Mouse (Mus musculus): Measurements from ENCODE around the gene Anpep. TPM values are rescaled to one million over a fixed set of nuclear protein-coding genes. Genes with fewer than 3 reads are reported as not detected.
"Not testable (repeated sequence)": the region's sequence is repeated elsewhere in the genome, so short reads cannot be mapped to it uniquely, and the experiment has no call there.

The Anpep gene
- polyA plus RNA-seq, 1 experiment from 2014 or later: 3.8 TPM

DNA sequence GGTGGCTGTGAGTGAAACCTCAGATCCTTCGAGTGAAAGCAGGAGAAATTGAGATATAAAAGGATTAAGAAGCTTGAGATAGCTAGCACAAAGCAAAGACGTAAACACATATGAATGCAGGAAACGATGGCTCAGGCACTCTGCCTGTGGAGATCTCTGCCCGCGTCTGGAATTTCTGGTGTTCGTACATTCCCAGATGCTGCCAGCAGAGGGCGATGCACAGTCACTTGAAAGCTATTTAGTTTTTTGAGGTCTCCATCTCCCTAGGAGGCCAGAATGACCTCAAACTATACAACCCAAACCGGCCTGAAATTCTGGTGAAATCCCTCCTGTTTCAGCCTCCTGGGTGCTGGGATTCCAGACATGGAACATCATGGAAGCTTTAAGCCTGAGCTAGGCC, 61.8 kb downstream of the Anpep start:
- no peak for ATAC-seq (replicated peaks)
- H3K4me2 ChIP-seq: no peak overlapping the region
- H3K36me3 ChIP-seq (replicated peaks): no peaks in the 10 kb centered on the region
- WGBS: 3% methylated on average over 8 of the region's 8 CpGs
- peaks cover 9% of the 10 kb centered on the region; the same call in 1 of the 2 replicates for H3K27me3 ChIP-seq (replicated peaks)
- H3K4me1 ChIP-seq: no peaks in the 10 kb centered on the region
- H3K9ac ChIP-seq: no peak overlapping the region
- H3K9me3 ChIP-seq: no peaks in the 10 kb centered on the region
- H3K4me3 ChIP-seq: no peak overlapping the region
- H3K27ac ChIP-seq: no peak overlapping the region

DNA sequence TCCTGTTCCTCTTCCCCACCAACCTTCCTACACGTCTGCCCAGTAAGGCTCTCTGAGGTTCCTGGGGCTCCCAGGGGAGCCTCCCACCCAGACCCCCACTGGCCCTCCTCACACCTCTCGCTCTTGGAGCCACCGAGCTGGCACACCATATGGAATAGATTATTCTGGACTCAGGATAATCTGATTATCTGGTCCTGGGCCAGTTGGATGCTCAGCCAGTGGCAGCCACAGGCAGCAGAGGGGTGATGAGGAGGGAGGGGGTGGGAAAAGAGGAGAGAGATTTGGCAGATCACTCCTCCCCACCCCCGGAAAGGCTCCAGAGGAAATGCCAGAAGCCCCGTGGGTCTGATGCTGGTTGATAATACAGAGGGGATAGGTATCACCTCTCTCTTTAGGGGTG, 62.3 kb downstream of the Anpep start:
- WGBS: 24% methylated on average over 5 of the region's 5 CpGs
- no peak overlapping the region for H3K4me2 ChIP-seq
- no peaks in the 10 kb centered on the region for H3K4me1 ChIP-seq
- no peak overlapping the region for H3K4me3 ChIP-seq
- no peaks in the 10 kb centered on the region for H3K36me3 ChIP-seq (replicated peaks)
- no peak for ATAC-seq (replicated peaks)
- no peak overlapping the region; the same call in 1 of the 2 replicates for H3K9ac ChIP-seq
- H3K27ac ChIP-seq: no peak overlapping the region
- peaks cover 12% of the 10 kb centered on the region; the same call in 1 of the 2 replicates for H3K27me3 ChIP-seq (replicated peaks)
- no peaks in the 10 kb centered on the region for H3K9me3 ChIP-seq

- H3K27me3 ChIP-seq (replicated peaks): peaks cover 42% of the 10 kb centered on the region
These were observed 67.2 kb downstream of the Anpep start, which contains the start of gene Mesp1 for GRCm38 (mm10) chr7:79793688-79794087. Mesp1 (minus strand) TSS chr7:79793788.

GRCm38 (mm10) chr7:79792635-79793421, 68.0 kb downstream of the Anpep start:
- Histone ChIP-seq H3K27me3 (replicated peaks) (peaks cover 39% of the 10 kb centered on the region), H3K36me3 (replicated peaks) (no peaks in the 10 kb centered on the region), H3K4me1 (peaks cover 14% of the 10 kb centered on the region), H3K9me3 (no peaks in the 10 kb centered on the region), H3K4me2 (peak overlapping the region; percentile 87), H3K4me3 (peak overlapping the region; percentile 51), H3K27ac (no peak overlapping the region), H3K9ac (peak overlapping the region; percentile 43)
- WGBS: 1% methylated on average over 80 of the region's 80 CpGs
- ATAC-seq (replicated peaks): peak; percentile 59

More at GRCm38 (mm10) chr7:79793688-79794087, 67.2 kb downstream of the Anpep start, which contains the start of gene Mesp1:
- WGBS: 80% methylated on average over 6 of the region's 6 CpGs
- H3K27ac ChIP-seq: no peak within 1 kb of the TSS
- H3K9me3 ChIP-seq: no peaks in the 10 kb centered on the region
- peaks cover 14% of the 10 kb centered on the region for H3K4me1 ChIP-seq
- H3K4me3 ChIP-seq: peak within 1 kb of the TSS; percentile 51
- ATAC-seq (replicated peaks): no peak
- no peaks in the 10 kb centered on the region for H3K36me3 ChIP-seq (replicated peaks)
- peak within 1 kb of the TSS; percentile 43 for H3K9ac ChIP-seq
- peak within 1 kb of the TSS; percentile 87 for H3K4me2 ChIP-seq

GRCm38 (mm10) chr7:79789812-79790211, 71.0 kb downstream of the Anpep start:
- not testable (repeated sequence) for H3K36me3 ChIP-seq (replicated peaks); ATAC-seq (replicated peaks); H3K4me2 ChIP-seq; H3K4me3 ChIP-seq; H3K9ac ChIP-seq; H3K9me3 ChIP-seq; H3K27ac ChIP-seq
- 26% methylated on average over 2 of the region's 2 CpGs for WGBS
- peaks cover 36% of the 10 kb centered on the region for H3K27me3 ChIP-seq (replicated peaks)
- H3K4me1 ChIP-seq: peaks cover 14% of the 10 kb centered on the region

DNA sequence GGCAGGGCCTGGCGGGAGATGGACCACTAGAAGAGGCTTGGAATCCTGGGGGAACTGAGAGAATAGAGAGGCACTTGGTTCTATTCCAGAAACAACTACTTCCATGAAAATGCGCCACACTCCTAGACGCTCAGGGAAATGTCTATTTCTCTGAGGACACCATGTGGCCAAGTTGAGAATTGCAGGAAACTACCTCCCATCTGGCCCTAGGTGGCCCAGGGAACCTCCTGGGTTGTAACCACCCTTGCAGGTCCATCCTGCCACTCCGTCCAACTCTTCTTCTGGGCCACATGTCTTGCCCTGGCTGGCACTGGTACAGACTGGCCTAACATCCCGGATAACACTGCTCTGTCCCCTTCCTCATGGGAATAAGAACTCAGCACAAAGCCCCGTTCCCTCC, 74.6 kb downstream of the Anpep start:
- no peak overlapping the region for H3K9ac ChIP-seq
- H3K27me3 ChIP-seq (replicated peaks): peaks cover 9% of the 10 kb centered on the region
- no peaks in the 10 kb centered on the region for H3K4me1 ChIP-seq
- H3K4me3 ChIP-seq: no peak overlapping the region
- WGBS: 24% methylated on average over 6 of the region's 6 CpGs
- no peak overlapping the region for H3K4me2 ChIP-seq
- H3K27ac ChIP-seq: no peak overlapping the region
- 0 out of 2 replicates have a peak, but pooled peaks have one; percentile 27 for ATAC-seq (replicated peaks)
- no peaks in the 10 kb centered on the region for H3K9me3 ChIP-seq
- no peaks in the 10 kb centered on the region for H3K36me3 ChIP-seq (replicated peaks)

- peaks cover 4% of the 10 kb centered on the region; the same call in 1 of the 2 replicates for H3K4me1 ChIP-seq
- H3K4me2 ChIP-seq: no peak overlapping the region
- no peaks in the 10 kb centered on the region for H3K36me3 ChIP-seq (replicated peaks)
- H3K27ac ChIP-seq: no peak overlapping the region
- no peak overlapping the region for H3K9ac ChIP-seq
- ATAC-seq (replicated peaks): no peak
- WGBS: 65% methylated on average over 2 of the region's 2 CpGs
- no peak overlapping the region for H3K4me3 ChIP-seq
- H3K9me3 ChIP-seq: no peaks in the 10 kb centered on the region
- no peaks in the 10 kb centered on the region for H3K27me3 ChIP-seq (replicated peaks)
These were observed 78.4 kb downstream of the Anpep start for GRCm38 (mm10) chr7:79782516-79782855.

DNA sequence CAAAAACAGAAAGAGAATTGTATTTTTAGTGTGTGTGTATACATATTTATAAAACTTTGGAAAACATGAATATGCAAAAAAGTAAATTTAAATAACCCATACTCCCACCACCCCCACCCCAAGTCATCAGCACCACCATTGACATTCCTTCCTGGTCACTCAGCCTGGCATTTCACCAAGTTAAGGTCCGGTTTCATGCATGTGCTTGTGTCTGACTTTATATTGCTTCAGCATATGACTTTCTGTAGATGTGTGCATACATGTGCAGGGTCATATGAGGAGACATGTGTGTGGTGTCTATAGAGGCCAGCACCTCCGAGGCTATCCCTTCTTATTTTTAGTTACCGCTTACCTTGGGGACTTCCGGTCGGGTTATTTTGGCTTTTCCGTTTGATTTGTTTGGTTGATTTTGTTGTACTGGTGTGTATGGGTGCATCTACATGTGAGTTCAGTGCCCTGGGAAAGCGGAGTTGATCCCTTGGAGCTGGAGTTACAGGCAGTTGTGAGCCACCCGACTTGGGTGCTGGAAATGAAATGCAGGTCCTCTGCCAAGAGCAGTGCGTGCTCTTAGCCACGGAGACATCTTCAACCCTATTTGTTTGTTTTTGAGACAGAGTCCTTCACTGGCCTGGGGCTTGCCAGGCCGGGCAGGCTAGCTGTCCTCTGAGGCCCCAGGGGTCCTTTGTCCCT, 78.9 kb downstream of the Anpep start:
- H3K4me2 ChIP-seq: no peak overlapping the region
- no peak for ATAC-seq (replicated peaks)
- no peaks in the 10 kb centered on the region for H3K9me3 ChIP-seq
- 77% methylated on average over 11 of the region's 11 CpGs for WGBS
- H3K4me1 ChIP-seq: peaks cover 4% of the 10 kb centered on the region; the same call in 1 of the 2 replicates
- no peaks in the 10 kb centered on the region for H3K27me3 ChIP-seq (replicated peaks)
- no peak overlapping the region for H3K9ac ChIP-seq
- no peaks in the 10 kb centered on the region for H3K36me3 ChIP-seq (replicated peaks)
- no peak overlapping the region for H3K27ac ChIP-seq
- no peak overlapping the region for H3K4me3 ChIP-seq

DNA sequence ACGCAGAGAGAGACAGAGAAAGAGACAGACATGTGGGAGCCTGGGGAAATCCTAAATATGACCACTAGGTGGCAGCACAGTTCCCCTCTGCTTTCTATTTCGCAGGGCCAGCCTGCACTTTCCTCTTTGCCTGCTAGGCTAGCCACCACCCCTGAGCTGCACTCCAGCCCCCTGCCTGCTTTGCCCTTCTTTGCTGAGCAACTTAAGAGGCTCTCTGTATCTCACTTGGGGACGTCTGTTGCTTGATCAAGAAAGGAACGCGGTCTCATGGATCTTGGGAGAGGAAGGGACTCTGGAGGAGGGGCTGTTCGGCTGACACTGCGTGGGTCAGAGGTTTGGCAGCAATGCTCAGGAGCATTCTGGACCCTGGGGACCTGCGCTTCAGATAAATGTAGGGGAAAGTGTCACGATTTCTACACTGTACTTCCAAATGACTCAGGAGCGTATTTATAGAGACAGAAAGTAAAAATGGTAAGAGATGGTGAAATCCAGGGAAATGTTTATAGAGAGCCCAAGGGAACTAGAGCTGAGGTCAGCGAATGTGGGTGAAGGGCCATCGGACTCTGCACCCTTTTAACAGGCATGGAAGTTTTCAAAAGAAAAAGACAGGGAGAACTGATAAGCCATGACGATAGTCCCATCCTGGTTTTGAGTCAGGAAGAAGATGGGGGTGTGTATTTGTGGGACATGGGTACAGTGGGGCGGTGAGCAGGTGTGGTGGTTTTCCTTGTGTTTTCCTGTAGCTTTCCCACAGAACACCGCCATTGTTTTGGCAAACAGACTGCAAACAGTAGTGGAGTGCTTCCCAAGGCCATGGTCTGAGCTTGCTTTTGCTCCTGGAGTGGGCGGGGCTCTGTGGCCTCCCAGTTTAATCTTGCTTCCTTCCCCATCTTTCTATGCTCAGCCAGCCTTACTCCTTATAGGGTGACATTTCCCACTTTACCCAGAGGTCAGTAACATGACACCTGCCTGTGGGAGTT, 79.9 kb downstream of the Anpep start:
- 0 out of 2 replicates have a peak, but pooled peaks have one; percentile 24 for ATAC-seq (replicated peaks)
- Histone ChIP-seq H3K4me2 (peak overlapping the region; percentile 44), H3K4me1 (peaks cover 4% of the 10 kb centered on the region; the same call in 1 of the 2 replicates), H3K9me3 (no peaks in the 10 kb centered on the region), H3K9ac (no peak overlapping the region), H3K36me3 (replicated peaks) (no peaks in the 10 kb centered on the region), H3K4me3 (0 out of 2 replicates have a peak overlapping the region, but pooled peaks have one; percentile 2), H3K27me3 (replicated peaks) (no peaks in the 10 kb centered on the region), H3K27ac (no peak overlapping the region)
- 32% methylated on average over 16 of the region's 16 CpGs for WGBS
